Comparison of ENCODE assay signal across 9 mouse cellular contexts in the genomic region with DNA sequence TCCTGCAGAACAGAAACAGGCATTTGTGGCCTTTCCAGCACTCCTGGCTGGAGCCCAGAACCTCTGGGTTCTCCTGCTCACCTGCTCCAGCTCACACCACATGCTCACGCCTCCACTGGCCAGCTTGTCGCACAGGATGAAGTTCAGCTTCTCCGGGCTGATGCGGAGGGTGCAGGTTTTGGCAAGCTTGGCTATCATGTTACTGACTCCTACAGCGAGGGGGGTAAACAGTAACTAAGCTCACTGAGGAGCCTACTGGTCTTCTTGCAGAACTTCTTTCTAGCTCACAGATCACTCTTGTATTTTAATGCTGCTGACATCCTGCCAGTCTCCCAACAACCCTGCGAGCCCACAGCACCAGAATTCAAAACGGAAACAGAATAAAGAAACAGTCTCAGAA. TPM values are rescaled to one million over a fixed set of nuclear protein-coding genes. Genes with fewer than 3 reads are reported as not detected.
A peak's percentile ranks its signal among the peaks of the same experiment; 100 is the strongest.
DNase-seq lines count a peak whose midpoint lies in the region; ATAC-seq lines count a peak whose summit lies in the region.
"Had no signal": no experiment of that assay in that cellular context is flagged by ENCODE, and none has a peak within 500 bp of the region (broad histone marks: within the 10 kb centered on the region; RNA-seq: fewer than 3 reads in every experiment).

No protein-coding gene starts in this region.

- H3K4me3 ChIP-seq in hindbrain, embryonic 16.5 days (ENCODE audit: low read length): peak overlapping the region; percentile 66
- H3K4me3 ChIP-seq in limb, embryonic 15.5 days: peak overlapping the region; percentile 75

- H3K9me3 ChIP-seq in hindbrain, embryonic 16.5 days (ENCODE audit: control insufficient read depth, low read length): no peaks in the 10 kb centered on the region
- no peaks in the 10 kb centered on the region for H3K9me3 ChIP-seq in limb, embryonic 15.5 days

- H3K27ac ChIP-seq in hindbrain, embryonic 16.5 days (ENCODE audit: low read depth, low read length): peak overlapping the region; percentile 78
- peak overlapping the region; percentile 94 for H3K27ac ChIP-seq in limb, embryonic 15.5 days

- peaks cover 3% of the 10 kb centered on the region for H3K4me1 ChIP-seq in hindbrain, embryonic 16.5 days (ENCODE audit: control insufficient read depth, insufficient read depth, low read depth, low read length)
- H3K4me1 ChIP-seq in limb, embryonic 15.5 days: peaks cover 9% of the 10 kb centered on the region

- under 1% methylated on average over 7 of the region's 7 CpGs for WGBS in hindbrain, embryonic 16.5 days
- WGBS in limb, embryonic 15.5 days: under 1% methylated on average over 7 of the region's 7 CpGs

- ATAC-seq in erythroid progenitor cell, adult 5-6 weeks (replicated peaks; ENCODE audit: low FRiP score, poor library complexity, severe bottlenecking): peak; percentile 58
- ATAC-seq in hindbrain, embryonic 16.5 days: peak; percentile 66
- no peak for ATAC-seq in limb, embryonic 15.5 days (ENCODE audit: insufficient number of reproducible peaks, low FRiP score, low TSS enrichment, low read depth)
- ATAC-seq in monocyte, adult 5-6 weeks (replicated peaks; ENCODE audit: insufficient number of reproducible peaks, low FRiP score, low TSS enrichment, poor library complexity, severe bottlenecking): peak; percentile 36

- DNase-seq in ovary, postnatal 14 days (ENCODE audit: low spot score): peak; percentile 15
- DNase-seq in ovary, postnatal 10 days (ENCODE audit: low spot score): no peak
- DNase-seq in adrenal gland, postnatal 25 days: peak; percentile 9
- DNase-seq in layer of hippocampus, postnatal 36 days: no peak

- H3K9ac ChIP-seq in hindbrain, embryonic 16.5 days (ENCODE audit: low read depth, low read length): peak overlapping the region; percentile 80
- peak overlapping the region; percentile 63 for H3K9ac ChIP-seq in limb, embryonic 15.5 days

- no peaks in the 10 kb centered on the region for H3K36me3 ChIP-seq in hindbrain, embryonic 16.5 days (ENCODE audit: control insufficient read depth, insufficient read depth, low read length)
- H3K36me3 ChIP-seq in limb, embryonic 15.5 days: peaks cover 14% of the 10 kb centered on the region

- H3K27me3 ChIP-seq in hindbrain, embryonic 16.5 days (replicated peaks; ENCODE audit: control insufficient read depth, insufficient read depth, low read length): no peaks in the 10 kb centered on the region
- no peaks in the 10 kb centered on the region for H3K27me3 ChIP-seq in limb, embryonic 15.5 days

- H3K4me2 ChIP-seq in hindbrain, embryonic 16.5 days (ENCODE audit: low read length): peak overlapping the region; percentile 83
- H3K4me2 ChIP-seq in limb, embryonic 15.5 days: peak overlapping the region; percentile 76

RNA-seq across cellular contexts. Expression of gene Hus1, which starts 0.6 kb away (rescaled TPM):
- 10.9 and 13.6 TPM in 2 replicates for total RNA-seq in adrenal gland, postnatal 25 days (2021)
- total RNA-seq in erythroid progenitor cell, adult 5-6 weeks (2015; ENCODE audit: low replicate concordance): 7.2 and 16.3 TPM in 2 replicates
- total RNA-seq in erythroid progenitor cell, adult 5-6 weeks (2017; ENCODE audit: low replicate concordance): 6.5 and 8.5 TPM in 2 replicates
- polyA plus RNA-seq in hindbrain, embryonic 16.5 days (2015; fragmentation: Nextera tagmentation; extraction: Ambion mirVana): 10.8 and 11.5 TPM in 2 replicates
- polyA plus RNA-seq in limb, embryonic 15.5 days (2015; fragmentation: Nextera tagmentation; extraction: Ambion mirVana): 11.1 and 11.6 TPM in 2 replicates
- 3.9 to 10.8 TPM (median 9.6 TPM) in 3 replicates for total RNA-seq in monocyte, adult 5-6 weeks (2017)
- total RNA-seq in layer of hippocampus, postnatal 36 days (2021): 10 to 100 TPM; 13.2 to 16.2 TPM

RNA-seq across cellular contexts. Expression of gene Pkd1l1, which starts 37.4 kb away (rescaled TPM):
- total RNA-seq in adrenal gland, postnatal 25 days (2021): 0.06 TPM in 1 of 2 replicates, not detected in the other
- 4.7 and 5.4 TPM in 2 replicates for total RNA-seq in erythroid progenitor cell, adult 5-6 weeks (2015; ENCODE audit: low replicate concordance)
- 1.7 and 7.8 TPM in 2 replicates for total RNA-seq in erythroid progenitor cell, adult 5-6 weeks (2017; ENCODE audit: low replicate concordance)
- polyA plus RNA-seq in hindbrain, embryonic 16.5 days (2015; fragmentation: Nextera tagmentation; extraction: Ambion mirVana): 0.14 and 0.25 TPM in 2 replicates
- 0.08 and 0.09 TPM in 2 replicates for polyA plus RNA-seq in limb, embryonic 15.5 days (2015; fragmentation: Nextera tagmentation; extraction: Ambion mirVana)
- total RNA-seq in monocyte, adult 5-6 weeks (2017): not detected in 3 replicates
- under 1 TPM in 1 of 2 experiments, not detected in 1; 0.07 TPM for total RNA-seq in layer of hippocampus, postnatal 36 days (2021)

RNA-seq across cellular contexts. Expression of gene Gm11992, which starts 38.0 kb away (rescaled TPM):
- 0.18 TPM in 1 of 2 replicates, not detected in the other for total RNA-seq in adrenal gland, postnatal 25 days (2021)
- not detected in 2 replicates for total RNA-seq in erythroid progenitor cell, adult 5-6 weeks (2015; ENCODE audit: low replicate concordance)
- total RNA-seq in erythroid progenitor cell, adult 5-6 weeks (2017; ENCODE audit: low replicate concordance): not detected in 2 replicates
- polyA plus RNA-seq in hindbrain, embryonic 16.5 days (2015; fragmentation: Nextera tagmentation; extraction: Ambion mirVana): 1.9 and 2.8 TPM in 2 replicates
- polyA plus RNA-seq in limb, embryonic 15.5 days (2015; fragmentation: Nextera tagmentation; extraction: Ambion mirVana): 0.33 and 0.81 TPM in 2 replicates
- 0.29 to 0.64 TPM in 2 of 3 replicates, not detected in the other for total RNA-seq in monocyte, adult 5-6 weeks (2017)
- 1 to 10 TPM in 1 of 2 experiments, under 1 TPM in 1; 0.87 to 1.3 TPM for total RNA-seq in layer of hippocampus, postnatal 36 days (2021)

RNA-seq across cellular contexts. Expression of gene Sun3, which starts 38.4 kb away (rescaled TPM):
- total RNA-seq in adrenal gland, postnatal 25 days (2021): not detected in 2 replicates
- not detected in 2 replicates for total RNA-seq in erythroid progenitor cell, adult 5-6 weeks (2015; ENCODE audit: low replicate concordance)
- not detected in 2 replicates for total RNA-seq in erythroid progenitor cell, adult 5-6 weeks (2017; ENCODE audit: low replicate concordance)
- 0.35 TPM in 1 of 2 replicates, not detected in the other for polyA plus RNA-seq in hindbrain, embryonic 16.5 days (2015; fragmentation: Nextera tagmentation; extraction: Ambion mirVana)
- polyA plus RNA-seq in limb, embryonic 15.5 days (2015; fragmentation: Nextera tagmentation; extraction: Ambion mirVana): not detected in 2 replicates
- total RNA-seq in monocyte, adult 5-6 weeks (2017): not detected in 3 replicates
- total RNA-seq in layer of hippocampus, postnatal 36 days (2021): under 1 TPM; 0.60 to 0.73 TPM
- polyA plus RNA-seq: gonadal fat pad, adult 2 months had no signal

Comparison
In these comparisons a context has a peak if more than half of its experiments do, and no peak if none do; other contexts are left out.
1. DNase-seq: peak in ovary, postnatal 14 days (single experiment) and adrenal gland, postnatal 25 days (single experiment); none in ovary, postnatal 10 days (single experiment) and layer of hippocampus, postnatal 36 days (0 of 2).